Mouse (Mus musculus): ENCODE measurements around the gene Vmn1r178. TPM values are rescaled to one million over a fixed set of nuclear protein-coding genes. Genes with fewer than 3 reads are reported as not detected.
"Not testable (repeated sequence)": the region's sequence is repeated elsewhere in the genome, so short reads cannot be mapped to it uniquely, and the experiment has no call there.

Vmn1r178 gene
- not detected in 2 replicates for polyA plus RNA-seq (2012; rRNA removed)

DNA sequence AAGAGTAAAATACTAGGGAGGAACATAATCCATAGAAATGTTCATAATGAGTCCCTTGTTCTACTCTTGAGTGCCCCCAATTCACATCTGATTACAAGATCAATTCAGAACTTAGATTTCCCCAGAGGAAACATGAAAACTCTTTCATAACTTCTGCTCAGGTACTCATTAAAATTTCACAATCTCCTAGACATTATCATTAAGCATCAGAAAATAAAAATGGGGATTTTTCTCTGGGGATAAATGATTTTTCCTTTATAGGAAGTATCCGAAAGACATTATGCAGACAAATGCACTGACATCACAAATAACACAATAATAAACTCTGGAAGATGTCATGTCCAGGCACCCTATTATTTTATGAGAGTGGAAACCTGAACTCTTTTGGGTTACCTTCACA is at the start of gene Vmn1r178:
Gene Vmn1r178, plus strand, starts transcription at position 301 of the 400 bp plus-strand sequence.
- Histone ChIP-seq H3K27ac (ENCODE audit: insufficient read depth, low read length) (no peak within 1 kb of the TSS), H3K4me3 (ENCODE audit: insufficient read depth, low read length) (no peak within 1 kb of the TSS), H3K4me1 (ENCODE audit: control insufficient read depth, insufficient read depth, low read length) (no peaks in the 10 kb centered on the region)
- TF ChIP-seq CTCF (IDR thresholded peaks at IDR 0.05; ENCODE audit: extremely low read depth, insufficient read depth, low read length): no peak
- TF ChIP-seq POLR2A (IDR thresholded peaks at IDR 0.05; ENCODE audit: extremely low read depth, insufficient read depth, low read length): no peak

DNA sequence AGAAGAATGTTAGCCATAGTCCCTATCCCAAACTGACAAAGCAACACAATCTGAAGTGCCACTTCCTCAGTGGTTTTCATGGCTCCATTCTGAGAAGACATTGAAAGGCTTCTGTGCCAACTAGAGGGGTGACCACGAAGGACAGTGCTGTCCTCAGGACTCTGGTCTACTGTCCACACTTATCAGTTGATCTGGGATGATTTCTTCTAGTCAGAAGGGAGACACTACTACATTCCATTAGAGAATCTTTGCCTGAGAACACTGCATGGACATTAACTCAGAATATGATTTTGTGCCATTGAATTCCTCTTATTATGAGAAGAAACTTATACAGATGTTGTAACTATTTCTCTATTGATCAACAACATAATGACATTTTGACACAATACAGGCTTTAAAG is 25.5 kb upstream of the Vmn1r178 start, which contains the start of gene Vmn1r177:
Gene Vmn1r177, minus strand, starts transcription at position 101 of the 400 bp plus-strand sequence.
- H3K4me1 ChIP-seq (ENCODE audit: control insufficient read depth, insufficient read depth, low read length); H3K4me3 ChIP-seq (ENCODE audit: insufficient read depth, low read length); H3K27ac ChIP-seq (ENCODE audit: insufficient read depth, low read length): not testable (repeated sequence)

DNA sequence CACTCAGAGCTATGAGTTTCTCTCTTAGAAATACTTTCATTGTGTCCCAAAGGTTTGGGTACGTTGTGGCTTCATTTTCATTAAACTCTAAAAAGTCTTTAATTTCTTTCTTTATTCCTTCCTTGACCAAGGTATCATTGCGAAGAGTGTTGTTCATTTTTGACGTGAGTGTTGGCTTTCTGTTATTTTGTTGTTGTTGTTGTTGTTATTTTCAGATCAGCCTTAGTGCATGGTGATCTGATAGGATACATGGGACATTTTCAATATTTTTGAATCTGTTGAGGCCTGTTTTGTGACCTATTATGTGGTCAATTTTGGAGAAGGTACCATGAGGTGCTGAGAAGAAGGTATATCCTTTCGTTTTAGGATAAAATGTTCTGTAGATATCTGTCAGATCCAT is 14.9 kb upstream of the Vmn1r178 start:
- not testable (repeated sequence) for H3K4me1 ChIP-seq (ENCODE audit: control insufficient read depth, insufficient read depth, low read length); H3K27ac ChIP-seq (ENCODE audit: insufficient read depth, low read length); H3K4me3 ChIP-seq (ENCODE audit: insufficient read depth, low read length)

DNA sequence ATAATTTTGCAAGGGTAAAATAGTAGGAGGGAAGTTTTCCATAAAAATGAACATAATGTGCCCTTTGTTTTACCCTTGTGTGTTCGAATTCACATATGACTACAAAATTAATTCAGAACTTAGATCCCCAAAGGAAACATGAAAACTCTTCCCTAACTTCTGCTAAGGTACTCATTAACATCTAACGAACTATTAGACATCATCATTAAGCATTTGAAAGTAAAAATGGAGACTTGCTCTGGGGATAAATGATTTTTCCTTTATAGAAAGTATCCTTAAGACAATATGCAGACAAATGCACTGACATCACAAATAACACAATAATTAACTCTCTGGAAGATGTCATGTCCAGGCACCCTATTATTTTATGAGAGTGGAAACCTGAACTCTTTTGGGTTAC is 34.9 kb downstream of the Vmn1r178 start, which contains the start of gene Vmn1r179:
Gene Vmn1r179, plus strand, starts transcription at position 301 of the 400 bp plus-strand sequence.
- Histone ChIP-seq H3K4me3 (ENCODE audit: insufficient read depth, low read length) (no peak within 1 kb of the TSS), H3K27ac (ENCODE audit: insufficient read depth, low read length) (no peak within 1 kb of the TSS), H3K4me1 (ENCODE audit: control insufficient read depth, insufficient read depth, low read length) (no peaks in the 10 kb centered on the region)
- no peak for TF ChIP-seq POLR2A (IDR thresholded peaks at IDR 0.05; ENCODE audit: extremely low read depth, insufficient read depth, low read length)
- TF ChIP-seq CTCF (IDR thresholded peaks at IDR 0.05; ENCODE audit: extremely low read depth, insufficient read depth, low read length): no peak

Other genes with a start within 250 kb of the Vmn1r178 start
- gene Vmn1r172, start 233.7 kb upstream of the Vmn1r178 start, polyA plus RNA-seq (2012; rRNA removed): not detected in 2 replicates
- not detected in 2 replicates for gene Vmn1r173, start 191.3 kb upstream of the Vmn1r178 start, polyA plus RNA-seq (2012; rRNA removed)
- not detected in 2 replicates for gene Vmn1r174, start 139.7 kb upstream of the Vmn1r178 start, polyA plus RNA-seq (2012; rRNA removed)
- gene Vmn1r175, start 81.4 kb upstream of the Vmn1r178 start, polyA plus RNA-seq (2012; rRNA removed): not detected in 2 replicates
- not detected in 2 replicates for gene Vmn1r176, start 54.6 kb upstream of the Vmn1r178 start, polyA plus RNA-seq (2012; rRNA removed)
- not detected in 2 replicates for gene Vmn1r177, start 25.6 kb upstream of the Vmn1r178 start, polyA plus RNA-seq (2012; rRNA removed)
- not detected in 2 replicates for gene Vmn1r179, start 35.0 kb downstream of the Vmn1r178 start, polyA plus RNA-seq (2012; rRNA removed)
- gene Vmn1r180, start 58.6 kb downstream of the Vmn1r178 start, polyA plus RNA-seq (2012; rRNA removed): not detected in 2 replicates
- not detected in 2 replicates for gene Vmn1r181, start 82.6 kb downstream of the Vmn1r178 start, polyA plus RNA-seq (2012; rRNA removed)
- gene V1rd19, start 109.7 kb downstream of the Vmn1r178 start, polyA plus RNA-seq (2012; rRNA removed): not detected in 2 replicates
- gene Vmn1r183, start 161.2 kb downstream of the Vmn1r178 start, polyA plus RNA-seq (2012; rRNA removed): not detected in 2 replicates
- 39.0 and 42.0 TPM in 2 replicates for gene Zfp180, start 189.9 kb downstream of the Vmn1r178 start, polyA plus RNA-seq (2012; rRNA removed)
- 9.9 and 10.6 TPM in 2 replicates for gene Zfp112, start 220.3 kb downstream of the Vmn1r178 start, polyA plus RNA-seq (2012; rRNA removed)
- 19.3 and 19.9 TPM in 2 replicates for gene Zfp235, start 242.2 kb downstream of the Vmn1r178 start, polyA plus RNA-seq (2012; rRNA removed)

Measured in cortical plate, adult 2 months (tissue).